Mouse (Mus musculus) C2C12 (cell line): ENCODE measurements around the gene Tuba8. TPM values are rescaled to one million over a fixed set of nuclear protein-coding genes. Genes with fewer than 3 reads are reported as not detected.

Experiments
- H3K27me3 ChIP-seq: one replicate; pipeline ENCODE4 v1.6.1; 2011; ENCODE audit not compliant: control insufficient read depth, insufficient read depth, insufficient read length
- H3K36me3 ChIP-seq: one replicate; pipeline ENCODE4 v1.6.1; 2011; ENCODE audit not compliant: control insufficient read depth, insufficient read depth
- H3K4me3 ChIP-seq: one replicate; pipeline ENCODE4 v1.5.1; 2011; ENCODE audit warnings: mild to moderate bottlenecking, control low read depth; ENCODE audit not compliant: poor library complexity, insufficient read depth, severe bottlenecking
- H3K79me2 ChIP-seq: one replicate; pipeline ENCODE4 v1.6.1; 2011; ENCODE audit not compliant: control insufficient read depth, insufficient read depth
- H3K79me3 ChIP-seq: one replicate; pipeline ENCODE4 v1.6.1; 2011; ENCODE audit warnings: low read depth, control low read depth
- H3ac ChIP-seq: one replicate; pipeline ENCODE3; 2011; ENCODE audit warnings: low read depth; ENCODE audit not compliant: control insufficient read depth, insufficient read length
- CEBPB ChIP-seq: IDR thresholded peaks from one replicate; pipeline ENCODE4 v1.6.1; 2011; ENCODE audit warnings: low read depth, mild to moderate bottlenecking, control low read depth, moderate library complexity
- CTCF ChIP-seq: IDR thresholded peaks from one replicate; pipeline ENCODE4 v1.5.1; 2011; ENCODE audit not compliant: control insufficient read depth, insufficient read depth, insufficient read length
- FOSL1 ChIP-seq: IDR thresholded peaks from one replicate; pipeline ENCODE4 v1.8.0; 2011; ENCODE audit warnings: mild to moderate bottlenecking, low read length; ENCODE audit not compliant: poor library complexity, insufficient read depth, severe bottlenecking
- MAX ChIP-seq: IDR thresholded peaks from one replicate; pipeline ENCODE4 v1.6.1; 2011; ENCODE audit warnings: mild to moderate bottlenecking, control low read depth
- MYOD1 ChIP-seq: IDR thresholded peaks from one replicate; pipeline ENCODE4 v1.6.1; 2011; ENCODE audit warnings: low read depth; ENCODE audit not compliant: control insufficient read depth, insufficient read length
- MYOG ChIP-seq: IDR thresholded peaks from one replicate; pipeline ENCODE4 v1.6.1; 2011; ENCODE audit not compliant: control insufficient read depth, insufficient read length; ENCODE audit errors: extremely low read depth
- USF1 ChIP-seq: IDR thresholded peaks from one replicate; pipeline ENCODE4 v1.6.1; 2011; ENCODE audit warnings: low read depth, mild to moderate bottlenecking, control low read depth, moderate library complexity
- polyA plus RNA-seq: library from polyadenylated mRNA; unstranded; fragments of >200 nt; fragmentation: generic; extraction: Trizol; gene quantifications from one replicate; pipeline ENCODE4 v1.2.1, GENCODE M21; 2012; ENCODE audit warnings: missing spikeins

Tuba8 gene
- polyA plus RNA-seq, 1 experiment, result 0.07 TPM

GRCm38 (mm10) chr6:121214667-121215330, 4.3 kb downstream of the Tuba8 start:
- TF ChIP-seq MAX (no peak), CTCF (no peak), MYOD1 (no peak), FOSL1 (no peak)
- H3K4me3 ChIP-seq, result no peak overlapping the region

GRCm38 (mm10) chr6:121215336-121215735, 4.8 kb downstream of the Tuba8 start:
- TF ChIP-seq MAX (no peak), MYOD1 (no peak), FOSL1 (no peak), USF1 (no peak), MYOG (no peak), CEBPB (no peak), CTCF (no peak)
- no peak overlapping the region for H3ac ChIP-seq
- H3K79me3 ChIP-seq, result no peaks in the 10 kb centered on the region
- H3K4me3 ChIP-seq, result no peak overlapping the region
- H3K36me3 ChIP-seq, result no peaks in the 10 kb centered on the region
- H3K27me3 ChIP-seq, result peaks cover 21% of the 10 kb centered on the region
- no peaks in the 10 kb centered on the region for H3K79me2 ChIP-seq

More at GRCm38 (mm10) chr6:121214667-121215330, 4.3 kb downstream of the Tuba8 start:
- Histone ChIP-seq H3K27me3 (peaks cover 21% of the 10 kb centered on the region), H3K79me2 (no peaks in the 10 kb centered on the region), H3K79me3 (no peaks in the 10 kb centered on the region), H3ac (no peak overlapping the region), H3K36me3 (no peaks in the 10 kb centered on the region)

DNA sequence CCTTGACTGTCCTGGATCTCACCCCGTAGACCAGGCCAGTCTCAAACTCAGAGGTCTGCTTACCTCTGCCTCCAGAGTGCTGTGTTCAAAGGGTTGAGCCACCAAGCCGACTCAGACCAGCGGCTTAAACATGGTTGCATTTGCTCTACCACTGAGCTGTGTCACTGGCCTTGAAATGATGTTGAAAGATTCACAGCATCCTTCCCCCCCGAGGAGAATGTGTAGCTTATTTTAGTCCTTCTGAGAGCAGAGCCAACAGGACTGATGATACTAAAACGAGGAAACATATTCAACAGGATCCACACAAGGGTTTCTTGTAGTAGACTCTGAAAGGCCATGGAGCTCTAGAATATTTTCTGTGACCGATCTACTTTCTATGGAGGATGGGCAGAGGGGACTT, 5.4 kb downstream of the Tuba8 start:
- TF ChIP-seq MYOD1, result no peak
- no peak for TF ChIP-seq FOSL1
- no peak for TF ChIP-seq MAX
- TF ChIP-seq CEBPB, result no peak
- TF ChIP-seq USF1, result no peak
- TF ChIP-seq MYOG, result no peak
- no peak for TF ChIP-seq CTCF
- Histone ChIP-seq H3K27me3 (peaks cover 20% of the 10 kb centered on the region), H3K79me2 (no peaks in the 10 kb centered on the region), H3K79me3 (no peaks in the 10 kb centered on the region), H3K36me3 (no peaks in the 10 kb centered on the region), H3K4me3 (no peak overlapping the region), H3ac (no peak overlapping the region)

- no peak for TF ChIP-seq CTCF
- TF ChIP-seq MYOD1, result no peak
- TF ChIP-seq USF1, result no peak
- TF ChIP-seq MYOG, result no peak
- TF ChIP-seq MAX, result no peak
- no peak for TF ChIP-seq FOSL1
- no peak for TF ChIP-seq CEBPB
- no peak overlapping the region for H3K4me3 ChIP-seq
Observed at GRCm38 (mm10) chr6:121216589-121217255, 6.2 kb downstream of the Tuba8 start.

GRCm38 (mm10) chr6:121218002-121218401, 7.5 kb downstream of the Tuba8 start:
- Histone ChIP-seq H3K36me3 (no peaks in the 10 kb centered on the region), H3ac (no peak overlapping the region), H3K4me3 (no peak overlapping the region), H3K27me3 (peaks cover 9% of the 10 kb centered on the region), H3K79me2 (no peaks in the 10 kb centered on the region), H3K79me3 (no peaks in the 10 kb centered on the region)
- TF ChIP-seq MYOD1, result no peak
- no peak for TF ChIP-seq FOSL1
- no peak for TF ChIP-seq CEBPB
- no peak for TF ChIP-seq MAX
- TF ChIP-seq USF1, result no peak
- no peak for TF ChIP-seq MYOG
- TF ChIP-seq CTCF, result no peak

More at GRCm38 (mm10) chr6:121216589-121217255, 6.2 kb downstream of the Tuba8 start:
- Histone ChIP-seq H3K79me3 (no peaks in the 10 kb centered on the region), H3K36me3 (no peaks in the 10 kb centered on the region), H3ac (no peak overlapping the region), H3K27me3 (peaks cover 13% of the 10 kb centered on the region), H3K79me2 (no peaks in the 10 kb centered on the region)
